Mouse (Mus musculus) intestine, embryonic 14.5 days (tissue): ENCODE measurements at regions not wholly inside any gene's neighbourhood (a gene's known extent, or its start where the extent isn't known, plus 50 kb on each side); places are given as distances from the start of the nearest gene placed in this dataset.

Experiments
- ATAC-seq: fragments of 200-750 bp; cut with Nextera tagmentation; replicated peaks from 2 replicates; pipeline ENCODE4 v1.8.0; 2017; ENCODE audit warnings: low read depth, moderate number of reproducible peaks, moderate TSS enrichment, moderate library complexity; ENCODE audit not compliant: low FRiP score, low TSS enrichment
- DNase-seq: peaks from one replicate; pipeline ENCODE4 v3.0.0-alpha.2; 2018; ENCODE audit warnings: low spot score
- H3K27ac ChIP-seq: fragments of 300-500 bp; sonication (generic); 2 replicates; pipeline ENCODE4 v1.5.1; 2014; ENCODE audit warnings: low read depth, mild to moderate bottlenecking, control low read depth
- H3K27me3 ChIP-seq: fragments of 300-500 bp; sonication (generic); replicated peaks from 2 replicates; pipeline ENCODE4 v1.6.1; 2014; ENCODE audit warnings: low read length, control low read depth; ENCODE audit not compliant: control insufficient read depth, insufficient read depth
- H3K36me3 ChIP-seq: fragments of 300-500 bp; sonication (generic); 2 replicates; pipeline ENCODE4 v1.6.1; 2014; ENCODE audit warnings: low read length, control low read depth; ENCODE audit not compliant: control insufficient read depth, insufficient read depth
- H3K4me1 ChIP-seq: fragments of 300-500 bp; sonication (generic); replicated peaks from 2 replicates; pipeline ENCODE4 v1.6.1; 2014; ENCODE audit warnings: low read length, control low read depth, mixed read lengths; ENCODE audit not compliant: control insufficient read depth, insufficient read depth
- H3K4me2 ChIP-seq: fragments of 300-500 bp; sonication (generic); 2 replicates; pipeline ENCODE4 v1.6.1; 2014; ENCODE audit warnings: low read length
- H3K4me3 ChIP-seq: fragments of 300-500 bp; sonication (generic); 2 replicates; pipeline ENCODE4 v1.5.1; 2014; ENCODE audit warnings: low read depth, low read length, control low read depth, mixed read lengths
- H3K9ac ChIP-seq: fragments of 300-500 bp; sonication (generic); 2 replicates; pipeline ENCODE4 v1.6.1; 2014; ENCODE audit warnings: mild to moderate bottlenecking, low read length
- H3K9me3 ChIP-seq: fragments of 300-500 bp; sonication (generic); 2 replicates; pipeline ENCODE4 v1.6.1; 2016; ENCODE audit warnings: low read length, control low read depth; ENCODE audit not compliant: control insufficient read depth
- WGBS: fragments of 180-500 bp; shearing (Covaris S2); extraction: QIAGEN DNeasy Blood & Tissue Kit; methylation state at CpG from one replicate; pipeline ENCODE4 v1.1.7; 2014; 5-methylcytosine and 5-hydroxymethylcytosine counted together

DNA sequence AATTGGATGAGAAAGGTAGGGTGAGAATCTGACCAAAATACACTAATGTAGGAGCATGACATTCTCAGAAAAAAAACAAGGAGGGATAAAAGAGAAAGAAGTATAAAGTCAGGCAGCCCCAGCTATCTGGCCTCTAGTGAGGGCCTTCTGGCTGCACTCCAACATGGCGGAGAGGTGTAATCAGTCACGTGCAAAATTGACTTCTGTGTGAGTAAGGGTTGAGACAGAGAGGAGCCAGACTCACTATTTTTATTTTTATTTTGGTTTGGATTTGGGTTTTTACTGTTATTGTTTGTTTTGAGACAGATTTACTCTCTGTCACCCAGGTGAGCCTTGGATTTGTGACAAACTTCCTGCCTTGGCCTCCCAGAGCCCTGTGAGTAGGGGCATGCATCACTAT is 174.0 kb upstream of the Tars start:
- ATAC-seq (no peak), DNase-seq (no peak)
- Histone ChIP-seq H3K4me3 (no peak overlapping the region), H3K9ac (no peak overlapping the region), H3K36me3 (no peaks in the 10 kb centered on the region), H3K27ac (no peak overlapping the region), H3K4me1 (no peaks in the 10 kb centered on the region), H3K27me3 (no peaks in the 10 kb centered on the region), H3K9me3 (no peaks in the 10 kb centered on the region), H3K4me2 (no peak overlapping the region)
- WGBS, result 79% methylated on average over 2 of the region's 2 CpGs

DNA sequence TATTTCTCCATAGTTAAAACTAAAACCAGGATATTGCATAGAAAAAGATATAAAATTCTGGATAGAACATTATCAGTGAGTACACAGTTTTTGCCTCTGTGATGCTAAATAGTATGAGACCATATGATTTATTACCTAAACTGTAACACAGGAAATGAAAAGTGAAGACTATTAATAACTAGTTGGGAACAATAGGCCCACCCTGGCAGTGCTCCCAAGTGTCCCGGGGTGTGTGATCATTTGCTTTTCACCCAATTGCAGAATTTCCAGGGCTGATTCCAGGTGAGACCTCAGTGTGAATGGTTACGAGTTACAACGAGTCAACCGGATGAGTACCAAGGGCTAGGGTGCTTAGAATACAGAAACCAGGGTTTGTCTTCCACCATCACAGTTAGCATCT is 172.6 kb upstream of the Tars start:
- WGBS, result 75% methylated on average over 4 of the region's 4 CpGs
- no peaks in the 10 kb centered on the region for H3K27me3 ChIP-seq
- H3K4me3 ChIP-seq, result no peak overlapping the region
- no peaks in the 10 kb centered on the region for H3K4me1 ChIP-seq
- DNase-seq (no peak), ATAC-seq (no peak)
- no peak overlapping the region for H3K9ac ChIP-seq
- H3K4me2 ChIP-seq, result no peak overlapping the region
- no peaks in the 10 kb centered on the region for H3K9me3 ChIP-seq
- H3K36me3 ChIP-seq, result no peaks in the 10 kb centered on the region
- no peak overlapping the region for H3K27ac ChIP-seq

GRCm38 (mm10) chr15:11565503-11566031 is 166.1 kb upstream of the Tars start:
- DNase-seq (no peak), ATAC-seq (0 out of 2 replicates have a peak, but pooled peaks have one; percentile 47)
- H3K4me3 ChIP-seq, result no peak overlapping the region
- 29% methylated on average over 10 of the region's 10 CpGs for WGBS
- H3K9me3 ChIP-seq, result no peaks in the 10 kb centered on the region
- H3K27me3 ChIP-seq, result no peaks in the 10 kb centered on the region
- peak overlapping the region; percentile 16 for H3K27ac ChIP-seq
- no peak overlapping the region for H3K4me2 ChIP-seq
- no peaks in the 10 kb centered on the region for H3K36me3 ChIP-seq
- no peak overlapping the region for H3K9ac ChIP-seq
- H3K4me1 ChIP-seq, result peaks cover 6% of the 10 kb centered on the region; the same call in 1 of the 2 replicates

DNA sequence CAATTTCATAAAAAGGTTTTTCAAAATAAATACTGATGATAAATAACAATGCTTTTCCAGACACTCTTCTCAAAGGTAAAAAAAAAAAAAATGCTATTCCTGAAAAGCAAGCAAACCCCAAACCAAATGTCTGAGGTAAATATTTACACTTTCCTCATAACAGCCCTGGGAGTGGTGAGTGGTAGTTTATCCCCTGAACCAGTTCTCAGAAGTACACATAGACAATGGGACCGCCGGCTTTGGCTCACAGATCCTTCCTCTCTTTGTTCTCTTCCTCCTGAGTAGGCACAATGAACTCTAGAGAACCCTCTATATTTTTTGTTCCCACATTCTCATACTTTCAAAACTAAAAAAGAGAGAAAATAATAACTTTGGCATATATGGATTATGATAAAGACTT is 153.1 kb upstream of the Tars start:
- no peak overlapping the region for H3K4me2 ChIP-seq
- DNase-seq (no peak), ATAC-seq (no peak)
- no peak overlapping the region for H3K9ac ChIP-seq
- no peak overlapping the region for H3K27ac ChIP-seq
- H3K27me3 ChIP-seq, result no peaks in the 10 kb centered on the region
- no peaks in the 10 kb centered on the region for H3K36me3 ChIP-seq
- H3K4me3 ChIP-seq, result no peak overlapping the region
- WGBS, result 22% methylated on average over 2 of the region's 2 CpGs
- no peaks in the 10 kb centered on the region for H3K4me1 ChIP-seq
- H3K9me3 ChIP-seq, result no peaks in the 10 kb centered on the region

- Histone ChIP-seq H3K9ac (no peak overlapping the region), H3K4me3 (no peak overlapping the region), H3K36me3 (no peaks in the 10 kb centered on the region), H3K27ac (no peak overlapping the region), H3K27me3 (no peaks in the 10 kb centered on the region), H3K9me3 (no peaks in the 10 kb centered on the region), H3K4me1 (no peaks in the 10 kb centered on the region), H3K4me2 (no peak overlapping the region)
- ATAC-seq (no peak), DNase-seq (no peak)
- 84% methylated on average over 1 of the region's 1 CpGs for WGBS
Observed at GRCm38 (mm10) chr15:11552110-11552509, 152.6 kb upstream of the Tars start.

DNA sequence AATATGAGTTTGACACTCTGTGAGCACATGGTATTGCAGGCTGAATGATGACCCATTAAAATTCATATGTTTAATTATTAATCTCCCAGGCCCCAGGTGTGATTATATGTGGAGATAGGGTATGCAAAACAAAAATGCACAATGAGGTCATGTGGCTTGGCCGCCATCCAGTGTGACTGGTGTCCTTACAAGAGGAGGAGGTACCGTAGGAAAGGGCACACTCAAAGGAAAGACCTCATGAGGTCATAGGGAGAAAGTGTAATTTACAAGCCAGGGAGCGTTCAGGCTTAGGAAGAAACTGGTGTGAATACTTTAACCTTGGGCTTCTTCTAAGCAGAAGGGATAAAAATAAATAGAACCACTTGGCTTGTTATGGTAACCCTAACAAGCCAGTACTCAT is 140.0 kb upstream of the Tars start:
- H3K9me3 ChIP-seq, result no peaks in the 10 kb centered on the region
- H3K27me3 ChIP-seq, result no peaks in the 10 kb centered on the region
- H3K4me3 ChIP-seq, result no peak overlapping the region
- ATAC-seq (no peak), DNase-seq (no peak)
- H3K4me1 ChIP-seq, result no peaks in the 10 kb centered on the region; the same call in 1 of the 2 replicates
- no peaks in the 10 kb centered on the region for H3K36me3 ChIP-seq
- WGBS, result 57% methylated on average over 3 of the region's 3 CpGs
- no peak overlapping the region for H3K9ac ChIP-seq
- H3K4me2 ChIP-seq, result no peak overlapping the region
- H3K27ac ChIP-seq, result no peak overlapping the region

GRCm38 (mm10) chr15:11536076-11536620 is 136.7 kb upstream of the Tars start:
- DNase-seq (no peak), ATAC-seq (no peak)
- no peak overlapping the region for H3K27ac ChIP-seq
- H3K27me3 ChIP-seq, result no peaks in the 10 kb centered on the region
- H3K36me3 ChIP-seq, result no peaks in the 10 kb centered on the region
- no peak overlapping the region for H3K4me3 ChIP-seq
- H3K9ac ChIP-seq, result no peak overlapping the region
- WGBS, result 52% methylated on average over 7 of the region's 7 CpGs
- no peak overlapping the region for H3K4me2 ChIP-seq
- no peaks in the 10 kb centered on the region; the same call in none of the 2 replicates for H3K4me1 ChIP-seq
- no peaks in the 10 kb centered on the region for H3K9me3 ChIP-seq

- Histone ChIP-seq H3K36me3 (no peaks in the 10 kb centered on the region), H3K27me3 (no peaks in the 10 kb centered on the region), H3K4me3 (no peak overlapping the region), H3K27ac (no peak overlapping the region), H3K4me1 (no peaks in the 10 kb centered on the region; the same call in none of the 2 replicates), H3K4me2 (no peak overlapping the region), H3K9me3 (no peaks in the 10 kb centered on the region), H3K9ac (no peak overlapping the region)
- 84% methylated on average over 12 of the region's 12 CpGs for whole genome bisulfite sequencing
- no peak for ATAC-seq
- no peak for DNase-seq
Observed at GRCm38 (mm10) chr15:11534404-11535251, 135.2 kb upstream of the Tars start.
